Mouse (Mus musculus) macrophage (primary cell): ENCODE measurements around the gene Rere. TPM values are rescaled to one million over a fixed set of nuclear protein-coding genes. Genes with fewer than 3 reads are reported as not detected.

Source experiments
- H3K27ac ChIP-seq: fragments of 350-480 bp; formaldehyde crosslinking; 2 replicates; pipeline ENCODE4 v1.9.0; 2021
- H3K36me3 ChIP-seq: fragments of 350-480 bp; formaldehyde crosslinking; 2 replicates; pipeline ENCODE4 v1.9.0; 2021; ENCODE audit errors: inconsistent target
- H3K4me3 ChIP-seq: fragments of 350-480 bp; formaldehyde crosslinking; 2 replicates; pipeline ENCODE4 v1.9.0; 2021; ENCODE audit errors: inconsistent target
- H3K79me2 ChIP-seq: fragments of 350-480 bp; formaldehyde crosslinking; 2 replicates; pipeline ENCODE4 v1.9.0; 2021; ENCODE audit errors: inconsistent target
- WGBS: methylation state at CpG from one replicate; pipeline ENCODE4 v1.1.7; 2026; ENCODE audit warnings: inconsistent platforms; ENCODE audit not compliant: missing documents; 5-methylcytosine and 5-hydroxymethylcytosine counted together
- polyA plus RNA-seq: library from polyadenylated mRNA; stranded (reverse); fragments of 250-400 nt; gene quantifications from 3 replicates; pipeline ENCODE4 v1.2.4, GENCODE M21; 2018; ENCODE audit warnings: inconsistent platforms

Gene Rere
- polyA plus RNA-seq, 1 experiment from 2014 or later: 55.3 TPM

GRCm38 (mm10) chr4:150447517-150447916 lies 166.1 kb downstream of the Rere start:
- H3K4me3 ChIP-seq: no peak overlapping the region
- H3K79me2 ChIP-seq: no peaks in the 10 kb centered on the region
- H3K27ac ChIP-seq: no peak overlapping the region
- no peaks in the 10 kb centered on the region for H3K36me3 ChIP-seq
- 79% methylated on average over 3 of the region's 3 CpGs for WGBS

- 81% methylated on average over 1 of the region's 1 CpGs for WGBS
- Histone ChIP-seq H3K79me2 (no peaks in the 10 kb centered on the region), H3K27ac (no peak overlapping the region), H3K36me3 (no peaks in the 10 kb centered on the region), H3K4me3 (no peak overlapping the region)
These were observed 167.0 kb downstream of the Rere start for GRCm38 (mm10) chr4:150448433-150448832.

GRCm38 (mm10) chr4:150450081-150450691 lies 168.7 kb downstream of the Rere start:
- Histone ChIP-seq H3K4me3 (no peak overlapping the region), H3K79me2 (no peaks in the 10 kb centered on the region), H3K36me3 (no peaks in the 10 kb centered on the region), H3K27ac (no peak overlapping the region)
- WGBS: 70% methylated on average over 6 of the region's 6 CpGs

GRCm38 (mm10) chr4:150452155-150452847 lies 170.9 kb downstream of the Rere start:
- H3K79me2 ChIP-seq: no peaks in the 10 kb centered on the region
- WGBS: 92% methylated on average over 11 of the region's 11 CpGs
- H3K36me3 ChIP-seq: no peaks in the 10 kb centered on the region
- H3K4me3 ChIP-seq: no peak overlapping the region
- no peak overlapping the region for H3K27ac ChIP-seq

GRCm38 (mm10) chr4:150454571-150455306 lies 173.3 kb downstream of the Rere start:
- Histone ChIP-seq H3K36me3 (no peaks in the 10 kb centered on the region), H3K27ac (no peak overlapping the region), H3K79me2 (no peaks in the 10 kb centered on the region), H3K4me3 (no peak overlapping the region)
- WGBS: 86% methylated on average over 12 of the region's 12 CpGs

GRCm38 (mm10) chr4:150455750-150456149 lies 174.3 kb downstream of the Rere start:
- no peak overlapping the region for H3K4me3 ChIP-seq
- H3K27ac ChIP-seq: no peak overlapping the region
- WGBS: 100% methylated on average over 1 of the region's 1 CpGs
- H3K79me2 ChIP-seq: no peaks in the 10 kb centered on the region
- H3K36me3 ChIP-seq: no peaks in the 10 kb centered on the region

- H3K36me3 ChIP-seq: no peaks in the 10 kb centered on the region
- 98% methylated on average over 7 of the region's 7 CpGs for WGBS
- H3K4me3 ChIP-seq: no peak overlapping the region
- H3K79me2 ChIP-seq: no peaks in the 10 kb centered on the region
- no peak overlapping the region for H3K27ac ChIP-seq
These were observed 175.0 kb downstream of the Rere start for GRCm38 (mm10) chr4:150456452-150456851.

- H3K79me2 ChIP-seq: no peaks in the 10 kb centered on the region
- H3K27ac ChIP-seq: no peak overlapping the region
- 97% methylated on average over 2 of the region's 2 CpGs for whole genome bisulfite sequencing
- no peaks in the 10 kb centered on the region for H3K36me3 ChIP-seq
- H3K4me3 ChIP-seq: no peak overlapping the region
These were observed 175.4 kb downstream of the Rere start for GRCm38 (mm10) chr4:150456886-150457285.

- Histone ChIP-seq H3K36me3 (no peaks in the 10 kb centered on the region), H3K4me3 (no peak overlapping the region), H3K79me2 (no peaks in the 10 kb centered on the region), H3K27ac (no peak overlapping the region)
- 86% methylated on average over 4 of the region's 4 CpGs for WGBS
These were observed 175.9 kb downstream of the Rere start for GRCm38 (mm10) chr4:150457353-150457752.

GRCm38 (mm10) chr4:150457771-150458170 lies 176.3 kb downstream of the Rere start:
- no peaks in the 10 kb centered on the region for H3K79me2 ChIP-seq
- no peaks in the 10 kb centered on the region for H3K36me3 ChIP-seq
- H3K4me3 ChIP-seq: no peak overlapping the region
- 94% methylated on average over 7 of the region's 7 CpGs for WGBS
- no peak overlapping the region for H3K27ac ChIP-seq

- Histone ChIP-seq H3K4me3 (no peak overlapping the region), H3K36me3 (no peaks in the 10 kb centered on the region), H3K79me2 (no peaks in the 10 kb centered on the region), H3K27ac (no peak overlapping the region)
- WGBS: 65% methylated on average over 6 of the region's 6 CpGs
These were observed 177.8 kb downstream of the Rere start for GRCm38 (mm10) chr4:150459022-150459794.

GRCm38 (mm10) chr4:150460451-150460850 lies 179.0 kb downstream of the Rere start:
- Histone ChIP-seq H3K79me2 (no peaks in the 10 kb centered on the region), H3K4me3 (no peak overlapping the region), H3K36me3 (no peaks in the 10 kb centered on the region), H3K27ac (no peak overlapping the region)
- 95% methylated on average over 5 of the region's 5 CpGs for WGBS

GRCm38 (mm10) chr4:150461011-150461410 lies 179.6 kb downstream of the Rere start:
- H3K27ac ChIP-seq: no peak overlapping the region
- H3K36me3 ChIP-seq: no peaks in the 10 kb centered on the region
- H3K4me3 ChIP-seq: no peak overlapping the region
- H3K79me2 ChIP-seq: no peaks in the 10 kb centered on the region
- WGBS: 82% methylated on average over 5 of the region's 5 CpGs

- no peaks in the 10 kb centered on the region for H3K79me2 ChIP-seq
- no peak overlapping the region for H3K27ac ChIP-seq
- H3K4me3 ChIP-seq: no peak overlapping the region
- WGBS: 31% methylated on average over 6 of the region's 6 CpGs
- H3K36me3 ChIP-seq: no peaks in the 10 kb centered on the region
These were observed 180.2 kb downstream of the Rere start for GRCm38 (mm10) chr4:150461427-150462189.
